Mouse (Mus musculus): Measurements from ENCODE around the gene Stard3.

GRCm38 (mm10) chr11:98373244-98373643 lies 15.1 kb downstream of the Stard3 start:
- TF ChIP-seq CTCF (IDR thresholded peaks at IDR 0.05; ENCODE audit: extremely low read depth, insufficient read length, insufficient replicate concordance, low read depth, low read length): no peak
- TF ChIP-seq POLR2A (IDR thresholded peaks at IDR 0.05; ENCODE audit: low read depth, low read length): no peak
